Mouse (Mus musculus) myocyte (in vitro differentiated cells): ENCODE data around the gene Ets2. TPM values are rescaled to one million over a fixed set of nuclear protein-coding genes. Genes with fewer than 3 reads are reported as not detected.

Experiments used
- H3K27me3 ChIP-seq: one replicate; pipeline ENCODE4 v1.6.1; 2011; ENCODE audit not compliant: control insufficient read depth, insufficient read depth, insufficient read length
- H3K36me3 ChIP-seq: one replicate; pipeline ENCODE4 v1.6.1; 2011; ENCODE audit not compliant: control insufficient read depth, insufficient read depth
- H3K4me2 ChIP-seq: one replicate; pipeline ENCODE4 v1.6.1; 2011; ENCODE audit warnings: low read depth, control low read depth
- H3K4me3 ChIP-seq: one replicate; pipeline ENCODE4 v1.5.1; 2011; ENCODE audit warnings: mild to moderate bottlenecking, control low read depth, moderate library complexity
- H3K79me2 ChIP-seq: one replicate; pipeline ENCODE4 v1.6.1; 2011; ENCODE audit not compliant: control insufficient read depth, insufficient read depth
- H3ac ChIP-seq: one replicate; pipeline ENCODE4 v1.6.1; 2011; ENCODE audit not compliant: control insufficient read depth, insufficient read length
- CEBPB ChIP-seq: IDR thresholded peaks from 2 replicates; pipeline ENCODE4 v1.6.1; 2011; ENCODE audit warnings: mild to moderate bottlenecking, moderate library complexity; ENCODE audit not compliant: poor library complexity, insufficient read depth, severe bottlenecking
- E2F4 ChIP-seq: IDR thresholded peaks from one replicate; pipeline ENCODE4 v1.6.1; 2011; ENCODE audit warnings: mild to moderate bottlenecking, control low read depth, moderate library complexity; ENCODE audit not compliant: insufficient read depth
- MAX ChIP-seq: IDR thresholded peaks from one replicate; pipeline ENCODE4 v1.6.1; 2011; ENCODE audit warnings: low read depth, mild to moderate bottlenecking, control low read depth
- MYOD1 ChIP-seq, 3 experiments: IDR thresholded peaks; one replicate each; pipeline ENCODE4 v1.6.1; 2011; ENCODE audit warnings: control low read depth in 2 of 3, low read depth in 2 of 3, mild to moderate bottlenecking in 2 of 3, moderate library complexity in 1 of 3; ENCODE audit not compliant: insufficient read length in 2 of 3, control insufficient read depth in 1 of 3
- MYOG ChIP-seq, 3 experiments: IDR thresholded peaks; one replicate each; pipeline ENCODE4 v1.6.1; 2011; ENCODE audit warnings: control low read depth in 2 of 3, low read depth in 2 of 3, mild to moderate bottlenecking in 2 of 3; ENCODE audit not compliant: insufficient read length in 2 of 3, control insufficient read depth in 1 of 3, insufficient read depth in 1 of 3
- POLR2A ChIP-seq: IDR thresholded peaks from one replicate; pipeline ENCODE4 v1.6.1; 2011; ENCODE audit warnings: low read depth, mild to moderate bottlenecking, control low read depth, moderate library complexity; ENCODE audit not compliant: insufficient read length
- POLR2AphosphoS2 ChIP-seq: IDR thresholded peaks from one replicate; pipeline ENCODE4 v1.6.1; 2011; ENCODE audit warnings: low read depth, control low read depth; ENCODE audit not compliant: insufficient read length
- REST ChIP-seq: IDR thresholded peaks from one replicate; pipeline ENCODE4 v1.6.1; 2011; ENCODE audit warnings: mild to moderate bottlenecking, control low read depth, moderate library complexity; ENCODE audit not compliant: insufficient read depth, insufficient read length
- SRF ChIP-seq: IDR thresholded peaks from one replicate; pipeline ENCODE4 v1.6.1; 2011; ENCODE audit warnings: low read depth; ENCODE audit not compliant: control insufficient read depth, insufficient read length
- TCF12 ChIP-seq: IDR thresholded peaks from one replicate; pipeline ENCODE4 v1.6.1; 2011; ENCODE audit warnings: mild to moderate bottlenecking, control low read depth; ENCODE audit not compliant: poor library complexity, insufficient read depth, severe bottlenecking
- TCF3 ChIP-seq: IDR thresholded peaks from one replicate; pipeline ENCODE4 v1.6.1; 2011; ENCODE audit warnings: low read depth, control low read depth; ENCODE audit not compliant: insufficient read length
- USF1 ChIP-seq: IDR thresholded peaks from one replicate; pipeline ENCODE4 v1.6.1; 2011; ENCODE audit warnings: low read depth, mild to moderate bottlenecking, control low read depth, moderate library complexity
- polyA plus RNA-seq: library from polyadenylated mRNA; unstranded; fragments of >200 nt; fragmentation: generic; extraction: Trizol; gene quantifications from one replicate; pipeline ENCODE4 v1.2.1, GENCODE M21; 2012; ENCODE audit warnings: missing spikeins

Ets2 gene
- polyA plus RNA-seq, 1 experiment: 73.9 TPM

DNA sequence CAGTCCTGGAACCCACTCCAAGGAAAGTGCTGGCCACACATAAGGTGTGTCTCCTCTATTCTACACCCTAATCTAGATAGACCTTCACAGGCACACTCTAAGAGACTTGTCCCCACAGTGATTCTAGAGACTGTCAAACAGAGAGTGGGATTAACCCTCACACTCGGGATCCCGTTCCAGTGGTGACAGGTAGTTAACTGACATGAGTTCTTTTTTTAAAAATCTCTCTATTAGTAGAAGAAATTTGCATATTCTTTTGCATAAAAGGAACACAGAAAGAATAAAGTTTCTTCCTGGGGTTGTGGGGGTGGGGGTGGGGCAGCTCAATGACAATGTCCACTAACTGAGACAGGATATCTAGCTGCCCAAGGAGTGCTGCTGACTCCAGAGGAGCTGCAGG lies 32.9 kb downstream of the Ets2 start:
- no peak for TF ChIP-seq MYOD1 (IDR thresholded peaks at IDR 0.05; ENCODE audit: control insufficient read depth in 1 of 3, insufficient read length in 2 of 3, low read depth in 2 of 3)
- TF ChIP-seq SRF: no peak
- TF ChIP-seq TCF3: no peak
- no peak for TF ChIP-seq CEBPB
- no peaks in the 10 kb centered on the region for H3K27me3 ChIP-seq
- H3ac ChIP-seq: no peak overlapping the region
- H3K4me2 ChIP-seq: no peak overlapping the region
- H3K4me3 ChIP-seq: no peak overlapping the region
- no peaks in the 10 kb centered on the region for H3K36me3 ChIP-seq
- no peaks in the 10 kb centered on the region for H3K79me2 ChIP-seq

DNA sequence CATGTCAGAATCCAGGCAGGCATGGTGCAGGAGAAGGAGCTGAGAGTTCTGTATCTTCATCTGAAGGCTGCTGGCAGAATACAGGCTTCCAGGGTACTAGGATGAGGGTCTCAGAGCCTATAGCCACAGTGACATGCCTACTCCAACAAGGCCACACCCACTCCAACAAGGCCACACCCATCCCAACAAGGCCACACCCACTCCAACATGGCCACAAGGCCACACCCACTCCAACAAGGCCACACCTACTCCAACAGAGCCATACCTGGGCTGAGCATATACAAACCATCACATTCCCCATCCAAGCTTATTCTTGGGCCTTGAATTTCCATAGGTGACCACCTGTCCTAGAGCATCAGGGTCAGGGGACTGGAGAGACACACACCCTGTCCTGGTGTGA lies 34.2 kb downstream of the Ets2 start:
- no peaks in the 10 kb centered on the region for H3K27me3 ChIP-seq
- H3K4me2 ChIP-seq: no peak overlapping the region
- TF ChIP-seq MYOG (IDR thresholded peaks at IDR 0.05; ENCODE audit: control insufficient read depth in 1 of 3, insufficient read depth in 1 of 3, insufficient read length in 2 of 3, low read depth in 2 of 3): no peak
- no peak for TF ChIP-seq REST
- TF ChIP-seq SRF: no peak
- TF ChIP-seq USF1: no peak
- TF ChIP-seq TCF12: no peak
- TF ChIP-seq TCF3: no peak
- TF ChIP-seq MAX: no peak
- no peak for TF ChIP-seq CEBPB
- TF ChIP-seq POLR2A: no peak
- no peak for TF ChIP-seq POLR2AphosphoS2
- TF ChIP-seq MYOD1 (IDR thresholded peaks at IDR 0.05; ENCODE audit: control insufficient read depth in 1 of 3, insufficient read length in 2 of 3, low read depth in 2 of 3): no peak
- TF ChIP-seq E2F4: no peak
- H3K4me3 ChIP-seq: no peak overlapping the region
- H3K79me2 ChIP-seq: no peaks in the 10 kb centered on the region
- no peaks in the 10 kb centered on the region for H3K36me3 ChIP-seq
- H3ac ChIP-seq: no peak overlapping the region

GRCm38 (mm10) chr16:95736470-95736869 lies 34.6 kb downstream of the Ets2 start:
- Histone ChIP-seq H3K4me3 (no peak overlapping the region), H3ac (no peak overlapping the region), H3K79me2 (no peaks in the 10 kb centered on the region), H3K27me3 (no peaks in the 10 kb centered on the region), H3K36me3 (no peaks in the 10 kb centered on the region), H3K4me2 (no peak overlapping the region)
- no peak for TF ChIP-seq POLR2A
- TF ChIP-seq REST: no peak
- TF ChIP-seq SRF: no peak
- no peak for TF ChIP-seq MAX

- Histone ChIP-seq H3K36me3 (no peaks in the 10 kb centered on the region), H3K4me3 (no peak overlapping the region), H3K79me2 (no peaks in the 10 kb centered on the region), H3ac (no peak overlapping the region), H3K27me3 (no peaks in the 10 kb centered on the region), H3K4me2 (no peak overlapping the region)
- no peak for TF ChIP-seq POLR2A
- TF ChIP-seq USF1: no peak
Observed at GRCm38 (mm10) chr16:95739522-95739921, 37.6 kb downstream of the Ets2 start.

GRCm38 (mm10) chr16:95741358-95741757 lies 39.5 kb downstream of the Ets2 start:
- Histone ChIP-seq H3K4me3 (no peak overlapping the region), H3K4me2 (no peak overlapping the region), H3K79me2 (no peaks in the 10 kb centered on the region), H3K27me3 (no peaks in the 10 kb centered on the region), H3ac (no peak overlapping the region), H3K36me3 (no peaks in the 10 kb centered on the region)
- TF ChIP-seq POLR2A (no peak), TCF12 (no peak), SRF (no peak), CEBPB (no peak), MAX (no peak), POLR2AphosphoS2 (no peak), MYOG (IDR thresholded peaks at IDR 0.05; ENCODE audit: control insufficient read depth in 1 of 3, insufficient read depth in 1 of 3, insufficient read length in 2 of 3, low read depth in 2 of 3) (no peak), USF1 (no peak), REST (no peak), TCF3 (no peak), E2F4 (no peak), MYOD1 (IDR thresholded peaks at IDR 0.05; ENCODE audit: control insufficient read depth in 1 of 3, insufficient read length in 2 of 3, low read depth in 2 of 3) (no peak)
